Mouse (Mus musculus) midbrain, embryonic 10.5 days (tissue): Measurements from ENCODE around the gene Gm498. TPM values are rescaled to one million over a fixed set of nuclear protein-coding genes. Genes with fewer than 3 reads are reported as not detected.
A peak's percentile ranks its signal among the peaks of the same experiment; 100 is the strongest.

ENCODE experiments used
- DNase-seq: peaks from one replicate; pipeline ENCODE4 v3.0.0-alpha.2; 2017; ENCODE audit warnings: low spot score
- H3K27ac ChIP-seq: fragments of 300-500 bp; sonication (generic); replicated peaks from 2 replicates; pipeline ENCODE4 v1.5.1; 2016; ENCODE audit warnings: mild to moderate bottlenecking
- H3K27me3 ChIP-seq: fragments of 300-500 bp; sonication (generic); 2 replicates; pipeline ENCODE4 v1.6.1; 2016; ENCODE audit warnings: low read depth, mild to moderate bottlenecking; ENCODE audit not compliant: poor library complexity, severe bottlenecking
- H3K36me3 ChIP-seq: fragments of 300-500 bp; sonication (generic); 2 replicates; pipeline ENCODE4 v1.6.1; 2016; ENCODE audit warnings: mild to moderate bottlenecking, moderate library complexity
- H3K4me1 ChIP-seq: fragments of 300-500 bp; sonication (generic); 2 replicates; pipeline ENCODE4 v1.6.1; 2016
- H3K4me3 ChIP-seq: fragments of 300-500 bp; sonication (generic); 2 replicates; pipeline ENCODE4 v1.5.1; 2016; ENCODE audit warnings: mild to moderate bottlenecking, moderate library complexity
- H3K9me3 ChIP-seq: fragments of 300-500 bp; sonication (generic); replicated peaks from 2 replicates; pipeline ENCODE4 v1.6.1; 2016; ENCODE audit warnings: mild to moderate bottlenecking
- WGBS: fragments of 180-500 bp; shearing (Covaris S2); methylation state at CpG from one replicate; pipeline ENCODE4 v1.1.7; 2016; 5-methylcytosine and 5-hydroxymethylcytosine counted together
- polyA plus RNA-seq: library from polyadenylated mRNA; unstranded; fragments of >200 nt; fragmentation: Nextera tagmentation; extraction: Ambion mirVana; gene quantifications from 2 replicates; pipeline ENCODE4 v1.2.1, GENCODE M21; 2016

Gene Gm498
- polyA plus RNA-seq: not detected in 2 replicates

GRCm38 (mm10) chr7:143866538-143866937 is at the start of gene Gm498:
Gene Gm498 (plus strand): TSS chr7:143866838.
- no peaks in the 10 kb centered on the region for H3K4me1 ChIP-seq
- 90% methylated on average over 2 of the region's 2 CpGs for WGBS
- H3K36me3 ChIP-seq: no peaks in the 10 kb centered on the region
- no peaks in the 10 kb centered on the region for H3K9me3 ChIP-seq
- no peaks in the 10 kb centered on the region for H3K27me3 ChIP-seq
- no peak for DNase-seq
- H3K4me3 ChIP-seq: no peak within 1 kb of the TSS
- no peak within 1 kb of the TSS for H3K27ac ChIP-seq

- Histone ChIP-seq H3K4me3 (no peak overlapping the region), H3K9me3 (no peaks in the 10 kb centered on the region), H3K27ac (no peak overlapping the region), H3K36me3 (peaks cover 52% of the 10 kb centered on the region), H3K27me3 (no peaks in the 10 kb centered on the region), H3K4me1 (peaks cover 24% of the 10 kb centered on the region)
- 82% methylated on average over 4 of the region's 4 CpGs for WGBS
- no peak for DNase-seq
Measured at GRCm38 (mm10) chr7:143819201-143819600, 47.4 kb upstream of the Gm498 start.

GRCm38 (mm10) chr7:143821241-143821640 is 45.4 kb upstream of the Gm498 start:
- DNase-seq: no peak
- 84% methylated on average over 2 of the region's 2 CpGs for WGBS
- H3K27me3 ChIP-seq: no peaks in the 10 kb centered on the region

GRCm38 (mm10) chr7:143822375-143823265 is 44.0 kb upstream of the Gm498 start, which contains the start of the genes Nadsyn1 and Dhcr7:
Gene Nadsyn1 (minus strand): TSS chr7:143822849.
Gene Dhcr7 (plus strand): TSS chr7:143823145.
- Histone ChIP-seq H3K27me3 (no peaks in the 10 kb centered on the region), H3K4me1 (peaks cover 24% of the 10 kb centered on the region), H3K4me3 (peak within 1 kb of the TSS; percentile 73), H3K27ac (peak within 1 kb of the TSS; percentile 92), H3K36me3 (peaks cover 18% of the 10 kb centered on the region), H3K9me3 (no peaks in the 10 kb centered on the region)
- under 1% methylated on average over 40 of the region's 40 CpGs for WGBS
- peak; percentile 100 for DNase-seq

More at GRCm38 (mm10) chr7:143821241-143821640, 45.4 kb upstream of the Gm498 start:
- H3K27ac ChIP-seq: no peak overlapping the region
- H3K4me1 ChIP-seq: peaks cover 24% of the 10 kb centered on the region
- peak overlapping the region; percentile 73; the same call in 1 of the 2 replicates for H3K4me3 ChIP-seq
- H3K9me3 ChIP-seq: no peaks in the 10 kb centered on the region
- peaks cover 32% of the 10 kb centered on the region for H3K36me3 ChIP-seq

GRCm38 (mm10) chr7:143823266-143823605 is 43.4 kb upstream of the Gm498 start:
- peak overlapping the region; percentile 92 for H3K27ac ChIP-seq

GRCm38 (mm10) chr7:143826985-143827384 is 39.7 kb upstream of the Gm498 start:
- Histone ChIP-seq H3K27ac (no peak overlapping the region), H3K4me1 (peaks cover 38% of the 10 kb centered on the region), H3K4me3 (no peak overlapping the region), H3K9me3 (no peaks in the 10 kb centered on the region), H3K36me3 (peaks cover 6% of the 10 kb centered on the region), H3K27me3 (no peaks in the 10 kb centered on the region)
- WGBS: 92% methylated on average over 2 of the region's 2 CpGs
- no peak for DNase-seq

More at GRCm38 (mm10) chr7:143823266-143823605, 43.4 kb upstream of the Gm498 start:
- peaks cover 24% of the 10 kb centered on the region for H3K4me1 ChIP-seq
- H3K4me3 ChIP-seq: peak overlapping the region; percentile 73
- H3K9me3 ChIP-seq: no peaks in the 10 kb centered on the region
- WGBS: 83% methylated on average over 4 of the region's 4 CpGs
- peaks cover 12% of the 10 kb centered on the region for H3K36me3 ChIP-seq
- no peaks in the 10 kb centered on the region for H3K27me3 ChIP-seq
- no peak for DNase-seq

- H3K27me3 ChIP-seq: no peaks in the 10 kb centered on the region
- peak; percentile 98 for DNase-seq
- peak overlapping the region; percentile 73 for H3K4me3 ChIP-seq
- H3K4me1 ChIP-seq: peaks cover 44% of the 10 kb centered on the region
- H3K36me3 ChIP-seq: peaks cover 27% of the 10 kb centered on the region
- H3K9me3 ChIP-seq: no peaks in the 10 kb centered on the region
- H3K27ac ChIP-seq: peak overlapping the region; percentile 94
- WGBS: under 1% methylated on average over 37 of the region's 37 CpGs
Measured at GRCm38 (mm10) chr7:143829504-143830331, 36.9 kb upstream of the Gm498 start.

- 15% methylated on average over 6 of the region's 6 CpGs for WGBS
- Histone ChIP-seq H3K9me3 (no peaks in the 10 kb centered on the region), H3K27me3 (no peaks in the 10 kb centered on the region), H3K36me3 (peaks cover 27% of the 10 kb centered on the region), H3K4me3 (peak overlapping the region; percentile 73), H3K27ac (peak overlapping the region; percentile 94), H3K4me1 (peaks cover 50% of the 10 kb centered on the region)
- no peak for DNase-seq
Measured at GRCm38 (mm10) chr7:143830399-143830798, 36.2 kb upstream of the Gm498 start.

- WGBS: 92% methylated on average over 8 of the region's 8 CpGs
- Histone ChIP-seq H3K36me3 (peaks cover 40% of the 10 kb centered on the region), H3K27ac (no peak overlapping the region), H3K4me3 (peak overlapping the region; percentile 27; the same call in 1 of the 2 replicates), H3K9me3 (no peaks in the 10 kb centered on the region), H3K27me3 (no peaks in the 10 kb centered on the region), H3K4me1 (peaks cover 54% of the 10 kb centered on the region)
- no peak for DNase-seq
Measured at GRCm38 (mm10) chr7:143832196-143832595, 34.4 kb upstream of the Gm498 start.

- DNase-seq: no peak
- H3K27ac ChIP-seq: no peak overlapping the region
- WGBS: 94% methylated on average over 2 of the region's 2 CpGs
- H3K4me3 ChIP-seq: peak overlapping the region; percentile 16; the same call in 1 of the 2 replicates
- peaks cover 44% of the 10 kb centered on the region for H3K36me3 ChIP-seq
- H3K9me3 ChIP-seq: no peaks in the 10 kb centered on the region
- H3K4me1 ChIP-seq: peaks cover 54% of the 10 kb centered on the region
- H3K27me3 ChIP-seq: no peaks in the 10 kb centered on the region
Measured at GRCm38 (mm10) chr7:143832611-143833010, 34.0 kb upstream of the Gm498 start.

GRCm38 (mm10) chr7:143833581-143834190 is 33.0 kb upstream of the Gm498 start:
- H3K27ac ChIP-seq: no peak overlapping the region
- H3K36me3 ChIP-seq: peaks cover 55% of the 10 kb centered on the region
- no peak overlapping the region for H3K4me3 ChIP-seq
- WGBS: 81% methylated on average over 6 of the region's 6 CpGs
- peaks cover 54% of the 10 kb centered on the region for H3K4me1 ChIP-seq
- no peak for DNase-seq
- H3K27me3 ChIP-seq: no peaks in the 10 kb centered on the region
- no peaks in the 10 kb centered on the region for H3K9me3 ChIP-seq

GRCm38 (mm10) chr7:143834316-143834715 is 32.3 kb upstream of the Gm498 start:
- 85% methylated on average over 2 of the region's 2 CpGs for WGBS

More at GRCm38 (mm10) chr7:143834316-143834715, 32.3 kb upstream of the Gm498 start:
- H3K27me3 ChIP-seq: no peaks in the 10 kb centered on the region
- DNase-seq: no peak
- no peak overlapping the region for H3K27ac ChIP-seq
- peaks cover 50% of the 10 kb centered on the region for H3K4me1 ChIP-seq
- H3K9me3 ChIP-seq: no peaks in the 10 kb centered on the region
- peaks cover 61% of the 10 kb centered on the region for H3K36me3 ChIP-seq
- H3K4me3 ChIP-seq: no peak overlapping the region
